Mouse (Mus musculus): ENCODE data around the gene Ncaph. TPM values are rescaled to one million over a fixed set of nuclear protein-coding genes. Genes with fewer than 3 reads are reported as not detected.
"Not testable (repeated sequence)": the region's sequence is repeated elsewhere in the genome, so short reads cannot be mapped to it uniquely, and the experiment has no call there.

Ncaph gene
- polyA plus RNA-seq, 1 experiment from 2014 or later = 60.4 TPM

GRCm38 (mm10) chr2:127128926-127129325 lies 4.8 kb downstream of the Ncaph start:
- DNase-seq (ENCODE audit: low spot score) (no peak), ATAC-seq (ENCODE audit: low read depth) (no peak)
- Histone ChIP-seq H3K36me3 (ENCODE audit: control insufficient read depth, insufficient read depth, low read length) (peaks cover 40% of the 10 kb centered on the region), H3K27me3 (replicated peaks; ENCODE audit: control insufficient read depth, insufficient read depth, low read length) (no peaks in the 10 kb centered on the region), H3K4me2 (ENCODE audit: low read depth, low read length) (no peak overlapping the region), H3K4me3 (ENCODE audit: low read depth, low read length) (no peak overlapping the region), H3K9ac (ENCODE audit: low read depth, low read length) (no peak overlapping the region), H3K9me3 (ENCODE audit: control insufficient read depth, low read length) (no peaks in the 10 kb centered on the region), H3K4me1 (ENCODE audit: control insufficient read depth, insufficient read depth, low read length) (peaks cover 17% of the 10 kb centered on the region; the same call in 1 of the 2 replicates), H3K27ac (replicated peaks; ENCODE audit: low read depth, low read length) (no peak overlapping the region)
- WGBS = 92% methylated on average over 5 of the region's 5 CpGs

DNA sequence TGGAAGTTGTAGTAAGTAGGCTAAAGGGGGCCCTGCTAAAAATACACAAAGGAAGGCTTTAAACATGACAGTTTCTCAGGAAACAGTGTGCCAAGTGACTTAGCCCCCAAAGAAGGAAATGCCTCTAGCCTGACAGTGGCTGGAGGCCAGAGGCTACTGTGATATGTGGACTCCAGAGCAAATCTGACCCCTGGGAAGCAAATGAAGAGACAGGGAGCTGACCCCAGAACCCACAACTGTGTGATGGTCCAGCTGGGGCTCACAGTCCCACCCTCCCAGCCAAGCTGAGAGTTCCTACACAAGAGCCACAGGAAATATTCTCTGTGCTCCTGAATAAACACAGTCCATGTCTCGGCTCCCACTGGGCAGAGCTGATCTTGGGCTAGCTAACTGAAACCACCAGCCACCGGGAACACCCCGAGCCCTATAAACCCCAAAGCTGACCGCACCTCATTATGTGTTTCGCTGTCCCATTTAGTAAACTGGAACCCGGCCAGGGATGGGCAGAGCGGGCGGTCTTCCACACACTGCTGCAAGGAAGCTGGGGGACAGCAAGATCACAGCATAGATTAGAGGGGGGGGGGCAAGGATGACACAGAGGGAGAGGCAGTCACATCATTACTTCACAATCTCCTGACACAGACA lies 12.0 kb downstream of the Ncaph start:
- DNase-seq (ENCODE audit: low spot score) (peak; percentile 26), ATAC-seq (ENCODE audit: low read depth) (no peak)
- Histone ChIP-seq H3K9me3 (ENCODE audit: control insufficient read depth, low read length) (no peaks in the 10 kb centered on the region), H3K4me2 (ENCODE audit: low read depth, low read length) (no peak overlapping the region), H3K4me3 (ENCODE audit: low read depth, low read length) (no peak overlapping the region), H3K4me1 (ENCODE audit: control insufficient read depth, insufficient read depth, low read length) (no peaks in the 10 kb centered on the region), H3K36me3 (ENCODE audit: control insufficient read depth, insufficient read depth, low read length) (peaks cover 87% of the 10 kb centered on the region), H3K27me3 (replicated peaks; ENCODE audit: control insufficient read depth, insufficient read depth, low read length) (no peaks in the 10 kb centered on the region), H3K27ac (replicated peaks; ENCODE audit: low read depth, low read length) (no peak overlapping the region), H3K9ac (ENCODE audit: low read depth, low read length) (no peak overlapping the region)
- 89% methylated on average over 8 of the region's 8 CpGs for WGBS

GRCm38 (mm10) chr2:127108986-127109385 lies 24.8 kb downstream of the Ncaph start:
- Histone ChIP-seq H3K4me2 (ENCODE audit: low read depth, low read length) (no peak overlapping the region), H3K36me3 (ENCODE audit: control insufficient read depth, insufficient read depth, low read length) (peaks cover 74% of the 10 kb centered on the region), H3K4me1 (ENCODE audit: control insufficient read depth, insufficient read depth, low read length) (no peaks in the 10 kb centered on the region), H3K9me3 (ENCODE audit: control insufficient read depth, low read length) (no peaks in the 10 kb centered on the region), H3K27me3 (replicated peaks; ENCODE audit: control insufficient read depth, insufficient read depth, low read length) (no peaks in the 10 kb centered on the region), H3K27ac (replicated peaks; ENCODE audit: low read depth, low read length) (no peak overlapping the region), H3K9ac (ENCODE audit: low read depth, low read length) (no peak overlapping the region), H3K4me3 (ENCODE audit: low read depth, low read length) (no peak overlapping the region)
- ATAC-seq (ENCODE audit: low read depth) (no peak), DNase-seq (ENCODE audit: low spot score) (no peak)
- WGBS = 91% methylated on average over 4 of the region's 4 CpGs

- no peaks in the 10 kb centered on the region for H3K27me3 ChIP-seq (replicated peaks; ENCODE audit: control insufficient read depth, insufficient read depth, low read length)
- no peak overlapping the region for H3K4me3 ChIP-seq (ENCODE audit: low read depth, low read length)
- ATAC-seq (ENCODE audit: low read depth) = no peak
- H3K4me1 ChIP-seq (ENCODE audit: control insufficient read depth, insufficient read depth, low read length) = no peaks in the 10 kb centered on the region
- no peak overlapping the region for H3K4me2 ChIP-seq (ENCODE audit: low read depth, low read length)
- H3K9me3 ChIP-seq (ENCODE audit: control insufficient read depth, low read length) = no peaks in the 10 kb centered on the region
- DNase-seq (ENCODE audit: low spot score) = no peak
- H3K36me3 ChIP-seq (ENCODE audit: control insufficient read depth, insufficient read depth, low read length) = peaks cover 18% of the 10 kb centered on the region
- H3K9ac ChIP-seq (ENCODE audit: low read depth, low read length) = no peak overlapping the region
- H3K27ac ChIP-seq (replicated peaks; ENCODE audit: low read depth, low read length) = no peak overlapping the region
- 71% methylated on average over 8 of the region's 8 CpGs for WGBS
Observed at GRCm38 (mm10) chr2:127092000-127092399, 41.8 kb downstream of the Ncaph start.

GRCm38 (mm10) chr2:127090151-127090550 lies 43.6 kb downstream of the Ncaph start:
- not testable (repeated sequence) for DNase-seq (ENCODE audit: low spot score); H3K9ac ChIP-seq (ENCODE audit: low read depth, low read length); H3K9me3 ChIP-seq (ENCODE audit: control insufficient read depth, low read length); ATAC-seq (ENCODE audit: low read depth); H3K4me3 ChIP-seq (ENCODE audit: low read depth, low read length); H3K27ac ChIP-seq (replicated peaks; ENCODE audit: low read depth, low read length); H3K4me1 ChIP-seq (ENCODE audit: control insufficient read depth, insufficient read depth, low read length); H3K27me3 ChIP-seq (replicated peaks; ENCODE audit: control insufficient read depth, insufficient read depth, low read length); H3K4me2 ChIP-seq (ENCODE audit: low read depth, low read length)
- peaks cover 15% of the 10 kb centered on the region; the same call in 1 of the 2 replicates for H3K36me3 ChIP-seq (ENCODE audit: control insufficient read depth, insufficient read depth, low read length)

DNA sequence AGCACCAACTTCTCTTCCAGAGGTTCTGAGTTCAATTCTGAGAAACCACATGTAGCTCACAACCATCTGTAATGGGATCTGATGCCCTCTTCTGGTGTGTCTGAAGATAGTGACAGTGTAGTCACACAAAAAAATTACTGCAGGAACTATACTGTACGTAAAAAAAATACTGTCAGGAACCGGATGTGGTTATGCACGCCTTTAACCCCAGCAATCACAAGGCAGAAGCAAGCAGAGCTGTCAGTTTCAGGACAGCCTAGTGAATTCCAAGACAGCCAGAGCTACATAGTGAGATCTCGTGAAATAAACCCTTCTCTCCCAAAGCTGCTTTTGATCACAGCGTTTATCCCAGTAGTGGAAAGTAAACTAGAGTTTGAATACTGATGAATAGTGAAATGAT lies 47.5 kb downstream of the Ncaph start:
- no peaks in the 10 kb centered on the region for H3K4me1 ChIP-seq (ENCODE audit: control insufficient read depth, insufficient read depth, low read length)
- ATAC-seq (ENCODE audit: low read depth) (no peak), DNase-seq (ENCODE audit: low spot score) (no peak)
- no peaks in the 10 kb centered on the region for H3K9me3 ChIP-seq (ENCODE audit: control insufficient read depth, low read length)
- no peak overlapping the region for H3K9ac ChIP-seq (ENCODE audit: low read depth, low read length)
- 0 out of 2 replicates have a peak, but pooled peaks cover 12% of the 10 kb centered on the region for H3K36me3 ChIP-seq (ENCODE audit: control insufficient read depth, insufficient read depth, low read length)
- H3K27ac ChIP-seq (replicated peaks; ENCODE audit: low read depth, low read length) = no peak overlapping the region
- H3K4me2 ChIP-seq (ENCODE audit: low read depth, low read length) = no peak overlapping the region
- no peak overlapping the region for H3K4me3 ChIP-seq (ENCODE audit: low read depth, low read length)
- WGBS = 83% methylated on average over 5 of the region's 5 CpGs
- H3K27me3 ChIP-seq (replicated peaks; ENCODE audit: control insufficient read depth, insufficient read depth, low read length) = no peaks in the 10 kb centered on the region

DNA sequence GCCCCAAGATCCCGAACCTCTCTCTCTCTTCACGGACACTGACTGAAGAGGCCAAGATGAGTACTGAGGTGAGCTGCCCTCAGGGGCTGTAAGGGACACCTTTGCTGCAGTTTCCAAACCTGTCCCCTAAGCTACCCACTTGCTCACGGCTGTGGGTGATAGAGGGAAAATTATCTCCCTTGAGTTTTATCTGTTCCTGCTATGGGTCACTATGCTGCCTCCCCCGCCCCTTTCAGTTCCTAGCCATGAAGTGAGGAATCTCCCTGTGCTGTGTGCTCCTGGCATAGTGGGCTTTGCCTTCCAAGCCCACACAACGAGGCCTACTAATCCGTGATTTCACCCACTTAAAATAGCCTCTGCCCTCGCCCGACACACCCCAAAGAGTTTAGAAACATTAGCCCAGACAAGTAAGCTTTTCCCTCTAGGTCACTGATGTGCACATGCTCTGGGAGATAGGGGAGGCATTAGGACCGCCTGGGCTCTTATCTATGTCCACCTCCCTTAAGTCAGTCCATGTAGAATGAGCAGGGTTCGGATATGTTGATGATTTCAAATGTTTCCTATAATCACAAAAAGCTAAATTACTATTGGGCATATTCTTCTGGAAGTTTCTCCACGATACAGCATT lies 53.0 kb downstream of the Ncaph start:
- H3K9ac ChIP-seq (ENCODE audit: low read depth, low read length) = no peak overlapping the region
- ATAC-seq (ENCODE audit: low read depth) (no peak), DNase-seq (ENCODE audit: low spot score) (no peak)
- H3K27ac ChIP-seq (replicated peaks; ENCODE audit: low read depth, low read length) = no peak overlapping the region
- H3K36me3 ChIP-seq (ENCODE audit: control insufficient read depth, insufficient read depth, low read length) = 0 out of 2 replicates have a peak, but pooled peaks cover 6% of the 10 kb centered on the region
- H3K4me1 ChIP-seq (ENCODE audit: control insufficient read depth, insufficient read depth, low read length) = no peaks in the 10 kb centered on the region
- no peaks in the 10 kb centered on the region for H3K27me3 ChIP-seq (replicated peaks; ENCODE audit: control insufficient read depth, insufficient read depth, low read length)
- H3K9me3 ChIP-seq (ENCODE audit: control insufficient read depth, low read length) = no peaks in the 10 kb centered on the region
- 93% methylated on average over 11 of the region's 11 CpGs for WGBS
- no peak overlapping the region for H3K4me2 ChIP-seq (ENCODE audit: low read depth, low read length)
- no peak overlapping the region for H3K4me3 ChIP-seq (ENCODE audit: low read depth, low read length)

GRCm38 (mm10) chr2:127079881-127080590 lies 53.7 kb downstream of the Ncaph start:
- Histone ChIP-seq H3K4me1 (ENCODE audit: control insufficient read depth, insufficient read depth, low read length) (no peaks in the 10 kb centered on the region), H3K27ac (replicated peaks; ENCODE audit: low read depth, low read length) (no peak overlapping the region), H3K36me3 (ENCODE audit: control insufficient read depth, insufficient read depth, low read length) (0 out of 2 replicates have a peak, but pooled peaks cover 6% of the 10 kb centered on the region), H3K27me3 (replicated peaks; ENCODE audit: control insufficient read depth, insufficient read depth, low read length) (no peaks in the 10 kb centered on the region), H3K9me3 (ENCODE audit: control insufficient read depth, low read length) (no peaks in the 10 kb centered on the region), H3K4me2 (ENCODE audit: low read depth, low read length) (no peak overlapping the region), H3K4me3 (ENCODE audit: low read depth, low read length) (no peak overlapping the region), H3K9ac (ENCODE audit: low read depth, low read length) (no peak overlapping the region)
- WGBS = 85% methylated on average over 11 of the region's 11 CpGs
- no peak for ATAC-seq (ENCODE audit: low read depth)
- DNase-seq (ENCODE audit: low spot score) = no peak
